8 mouse cellular contexts compared by ENCODE assay signal in the genomic region with DNA sequence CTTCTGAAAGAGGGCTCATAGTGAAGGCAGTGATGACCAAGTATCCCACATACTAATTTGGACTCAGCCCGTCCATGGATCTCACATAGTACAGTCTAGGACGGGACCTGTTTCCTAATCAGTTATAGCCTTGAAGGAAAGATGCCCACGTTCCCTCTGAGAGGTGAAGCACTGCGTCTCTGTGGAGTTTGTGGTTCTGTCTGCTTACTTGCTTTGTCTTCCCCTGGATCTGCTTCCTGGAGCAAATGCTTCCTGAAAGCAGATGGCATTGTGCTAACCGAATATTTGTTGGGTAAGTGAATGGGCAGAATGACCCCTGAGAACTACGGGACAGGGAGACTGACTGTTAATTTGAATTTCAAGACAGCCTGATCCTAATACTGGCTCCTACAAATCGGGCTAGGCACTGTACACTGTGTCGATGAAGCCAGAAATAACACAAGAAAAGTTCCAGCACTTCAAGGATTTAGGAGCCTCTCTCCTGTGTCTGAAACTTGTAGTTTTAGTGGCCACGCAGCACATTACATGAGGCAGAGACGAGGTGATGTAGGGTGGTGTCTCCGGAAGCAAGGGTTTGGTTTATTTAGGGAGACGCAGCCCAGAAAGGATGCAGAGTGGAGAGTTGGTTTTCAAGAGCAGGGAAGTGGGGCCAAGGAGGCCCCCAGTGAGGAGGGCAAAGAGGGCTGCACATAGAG. TPM values are rescaled to one million over a fixed set of nuclear protein-coding genes. Genes with fewer than 3 reads are reported as not detected.
DNase-seq lines count a peak whose midpoint lies in the region; ATAC-seq lines count a peak whose summit lies in the region.

No protein-coding gene starts in this region.

- H3K27me3 ChIP-seq in embryonic facial prominence, embryonic 10.5 days (replicated peaks; ENCODE audit: low read depth, poor library complexity, severe bottlenecking) = no peaks in the 10 kb centered on the region
- no peaks in the 10 kb centered on the region for H3K27me3 ChIP-seq in midbrain, embryonic 14.5 days (ENCODE audit: control insufficient read depth, insufficient read depth, low read length)

- ATAC-seq in midbrain, embryonic 14.5 days (ENCODE audit: low FRiP score, low TSS enrichment) = peak; percentile 3; the same call in 1 of the 2 replicates

- peak; percentile 22 for DNase-seq in cerebellum, adult 11 months
- DNase-seq in cerebellum, postnatal 4 days (ENCODE audit: low spot score in 2 of 2) = no peak
- DNase-seq in 3T3-L1 (ENCODE audit: low read depth, low spot score) = peak; percentile 59
- DNase-seq in embryonic facial prominence, embryonic 10.5 days (ENCODE audit: low spot score) = no peak
- DNase-seq in induced T-regulatory cell, adult 2 months (ENCODE audit: low read depth) = peak; percentile 56
- DNase-seq in midbrain, embryonic 14.5 days = peak; percentile 40
- DNase-seq in adrenal gland, adult (ENCODE audit: inconsistent age in 2 of 2, low spot score in 1 of 2) = no peak
- DNase-seq in layer of hippocampus, adult 9-11 months = no peak

- WGBS in embryonic facial prominence, embryonic 10.5 days = 50% methylated on average over 12 of the region's 12 CpGs
- WGBS in midbrain, embryonic 14.5 days = 43% methylated on average over 12 of the region's 12 CpGs

- no peaks in the 10 kb centered on the region for H3K9me3 ChIP-seq in embryonic facial prominence, embryonic 10.5 days
- no peaks in the 10 kb centered on the region for H3K9me3 ChIP-seq in midbrain, embryonic 14.5 days (ENCODE audit: control insufficient read depth, low read length)

- H3K4me2 ChIP-seq in midbrain, embryonic 14.5 days (ENCODE audit: low read length) = peak overlapping the region; percentile 71

- peak overlapping the region; percentile 81 for H3K9ac ChIP-seq in midbrain, embryonic 14.5 days (replicated peaks; ENCODE audit: low read length)

- peak overlapping the region; percentile 95 for H3K27ac ChIP-seq in embryonic facial prominence, embryonic 10.5 days (replicated peaks)
- peak overlapping the region; percentile 93 for H3K27ac ChIP-seq in midbrain, embryonic 14.5 days (replicated peaks; ENCODE audit: low read depth, low read length)

- peak overlapping the region; percentile 71 for H3K4me3 ChIP-seq in embryonic facial prominence, embryonic 10.5 days
- H3K4me3 ChIP-seq in midbrain, embryonic 14.5 days (replicated peaks; ENCODE audit: low read depth, low read length) = peak overlapping the region; percentile 78

- peaks cover 33% of the 10 kb centered on the region for H3K36me3 ChIP-seq in embryonic facial prominence, embryonic 10.5 days (replicated peaks)
- peaks cover 8% of the 10 kb centered on the region; the same call in 1 of the 2 replicates for H3K36me3 ChIP-seq in midbrain, embryonic 14.5 days (ENCODE audit: control insufficient read depth, insufficient read depth, low read length)

- peaks cover 24% of the 10 kb centered on the region for H3K4me1 ChIP-seq in embryonic facial prominence, embryonic 10.5 days
- H3K4me1 ChIP-seq in midbrain, embryonic 14.5 days (ENCODE audit: control insufficient read depth, insufficient read depth, low read length) = peaks cover 15% of the 10 kb centered on the region; the same call in 1 of the 2 replicates

RNA-seq across cellular contexts. Expression of a gene that starts 1.3 kb away (rescaled TPM):
- 128 and 149 TPM in 2 replicates for polyA plus RNA-seq in embryonic facial prominence, embryonic 10.5 days (2016; fragmentation: Nextera tagmentation; extraction: Ambion mirVana)
- 205 and 213 TPM in 2 replicates for polyA plus RNA-seq in midbrain, embryonic 14.5 days (2014; fragmentation: Nextera tagmentation; extraction: Ambion mirVana)

RNA-seq across cellular contexts. Expression of a gene that starts 39.4 kb away (rescaled TPM):
- polyA plus RNA-seq in embryonic facial prominence, embryonic 10.5 days (2016; fragmentation: Nextera tagmentation; extraction: Ambion mirVana) = 99.0 and 99.1 TPM in 2 replicates
- 78.4 and 102 TPM in 2 replicates for polyA plus RNA-seq in midbrain, embryonic 14.5 days (2014; fragmentation: Nextera tagmentation; extraction: Ambion mirVana)

Comparison
In these comparisons a context has a peak if more than half of its experiments do, and no peak if none do; other contexts are left out.
1. DNase-seq: peak in cerebellum, adult 11 months (single experiment), 3T3-L1 (single experiment), induced T-regulatory cell, adult 2 months (single experiment) and midbrain, embryonic 14.5 days (single experiment); none in cerebellum, postnatal 4 days (0 of 2), embryonic facial prominence, embryonic 10.5 days (single experiment), adrenal gland, adult (0 of 2) and layer of hippocampus, adult 9-11 months (single experiment).